Mouse (Mus musculus): ENCODE measurements around the gene Fbln1.

The Fbln1 gene

GRCm38 (mm10) chr15:85207081-85207480, 1.3 kb downstream of the Fbln1 start:
- no peak for DNase-seq

DNA sequence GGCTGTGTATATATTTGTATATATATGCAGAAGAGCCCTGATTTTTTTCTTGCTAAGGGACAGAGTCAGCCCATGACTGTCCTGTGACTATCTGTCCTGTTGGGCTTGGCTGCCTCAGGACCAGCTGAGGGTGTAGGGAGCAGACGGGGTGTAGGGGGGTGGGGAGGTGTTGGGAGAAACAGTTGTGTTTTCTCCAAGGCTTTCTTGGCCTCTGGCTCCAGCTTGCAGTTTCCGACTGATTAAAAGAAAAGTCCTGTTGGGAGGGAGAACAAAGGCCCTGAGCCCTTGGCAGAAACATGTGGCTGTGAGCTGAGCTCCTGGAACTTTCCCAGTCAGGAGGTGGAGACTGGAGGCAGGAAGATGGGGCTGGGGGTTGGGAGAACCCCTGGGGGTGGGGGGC, 2.0 kb downstream of the Fbln1 start:
- no peak for DNase-seq

GRCm38 (mm10) chr15:85208332-85208731, 2.6 kb downstream of the Fbln1 start:
- no peak for DNase-seq

DNA sequence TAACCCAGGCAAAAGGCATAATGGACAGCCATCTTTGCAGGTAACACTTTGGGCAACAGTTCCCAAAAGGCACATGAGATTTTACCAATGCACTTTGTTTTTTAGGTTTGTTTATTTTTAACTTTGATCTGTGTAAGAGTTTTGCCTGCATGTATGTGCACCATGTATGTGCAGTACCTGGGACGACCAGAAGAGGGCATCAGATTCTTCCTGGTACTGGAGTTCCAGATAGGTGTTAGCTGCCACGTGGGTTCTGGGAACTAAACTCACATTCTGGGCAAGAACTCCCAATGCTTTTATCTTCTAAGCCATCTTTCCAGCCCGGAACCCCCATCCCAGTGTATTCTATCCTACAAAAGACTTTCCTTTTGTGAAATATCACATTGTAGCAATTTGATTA, 3.6 kb downstream of the Fbln1 start:
- no peak for DNase-seq

- DNase-seq: no peak
Measured at GRCm38 (mm10) chr15:85210686-85211085, 4.9 kb downstream of the Fbln1 start.

GRCm38 (mm10) chr15:85211101-85211760, 5.5 kb downstream of the Fbln1 start:
- DNase-seq: no peak

DNA sequence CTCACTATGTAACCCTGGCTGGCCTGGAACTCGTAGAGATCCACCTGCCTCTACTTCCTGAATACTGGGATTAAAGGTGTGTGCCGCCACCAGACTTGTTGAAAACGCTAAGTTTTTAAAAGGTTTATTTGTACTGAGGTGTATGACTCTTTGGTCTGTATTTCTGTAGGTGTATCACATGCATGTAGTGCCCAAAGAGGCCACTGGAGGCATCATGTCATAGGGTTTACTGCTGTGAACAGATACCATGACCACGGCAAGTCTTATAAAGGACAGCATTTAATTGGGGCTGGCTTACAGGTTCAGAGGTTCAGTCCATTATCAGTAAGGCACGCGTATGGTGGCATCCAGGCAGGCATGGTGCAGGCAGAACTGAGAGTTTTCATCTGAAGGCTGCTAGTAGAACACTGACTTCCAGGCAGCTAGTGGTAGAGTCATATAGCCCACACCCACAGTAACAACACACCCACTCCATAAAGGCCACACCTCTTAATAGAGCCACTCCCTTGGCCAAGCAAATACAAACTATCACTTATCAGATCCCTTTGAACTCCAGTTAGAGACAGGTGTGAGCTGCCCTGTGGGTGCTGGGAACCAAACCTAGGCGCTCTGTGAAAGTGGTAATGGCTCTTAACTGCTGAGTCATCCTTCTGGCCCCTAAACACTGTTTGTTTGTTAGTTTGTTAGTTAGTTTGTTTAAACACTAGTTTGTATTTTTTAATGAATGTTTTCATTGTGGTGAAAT, 10.5 kb downstream of the Fbln1 start:
- no peak for DNase-seq

- DNase-seq: no peak
Measured at GRCm38 (mm10) chr15:85218617-85219265, 13.0 kb downstream of the Fbln1 start.

DNA sequence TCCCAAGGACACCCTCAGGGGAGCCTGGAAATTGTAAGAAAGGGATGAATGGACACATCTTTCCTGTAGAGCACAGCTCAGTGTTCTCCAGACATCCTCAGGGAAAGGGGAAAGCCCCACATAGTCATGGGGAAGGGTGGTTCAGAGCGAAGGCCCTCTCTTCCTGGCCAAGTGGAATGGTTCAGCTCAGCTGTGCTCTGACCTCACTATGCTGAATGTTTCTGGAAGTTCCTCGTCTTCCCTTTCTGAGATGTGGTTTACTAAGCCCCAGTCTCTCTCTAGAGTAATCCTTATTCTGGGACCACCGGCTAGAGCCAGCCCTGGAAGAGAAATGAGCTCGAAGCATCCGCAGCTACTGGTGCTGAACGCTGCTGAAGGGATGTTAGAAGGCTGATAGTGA, 14.6 kb downstream of the Fbln1 start:
- no peak for DNase-seq

DNA sequence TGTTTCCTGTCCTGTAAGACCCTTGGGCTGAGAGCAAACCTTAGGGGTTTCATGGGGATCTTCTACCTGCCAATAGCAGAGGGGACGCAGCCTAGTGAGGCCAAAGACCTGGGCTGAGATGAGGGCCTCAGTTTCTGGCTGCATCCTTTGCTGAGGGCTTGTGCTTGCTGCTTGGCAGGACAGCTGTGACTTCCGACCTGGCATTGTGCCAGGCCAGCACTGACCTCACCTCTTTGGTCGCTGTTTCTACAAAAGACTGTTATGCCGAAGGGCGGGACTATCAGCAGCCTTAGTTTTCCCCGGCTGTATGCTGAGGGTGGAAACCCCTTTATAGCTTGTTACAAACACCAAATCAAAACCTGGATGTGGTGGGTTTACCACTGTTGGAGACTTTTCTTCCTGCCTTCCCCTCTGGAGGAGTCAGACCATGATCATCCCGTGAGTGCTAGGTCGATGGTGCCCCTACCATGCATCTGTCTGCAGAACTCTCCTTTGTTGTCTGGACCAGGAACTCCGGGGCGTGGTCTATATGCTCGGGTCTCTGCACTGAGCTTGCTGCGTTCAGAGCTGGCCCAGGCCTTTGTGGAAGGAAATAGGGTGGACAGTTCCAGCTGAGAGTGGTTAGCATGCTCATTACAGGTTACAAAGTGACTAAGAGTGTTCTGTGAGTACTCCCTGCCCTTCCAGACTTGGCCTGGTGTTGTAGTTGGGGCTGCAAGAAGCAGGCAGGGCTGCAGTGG, 15.5 kb downstream of the Fbln1 start:
- no peak for DNase-seq

DNA sequence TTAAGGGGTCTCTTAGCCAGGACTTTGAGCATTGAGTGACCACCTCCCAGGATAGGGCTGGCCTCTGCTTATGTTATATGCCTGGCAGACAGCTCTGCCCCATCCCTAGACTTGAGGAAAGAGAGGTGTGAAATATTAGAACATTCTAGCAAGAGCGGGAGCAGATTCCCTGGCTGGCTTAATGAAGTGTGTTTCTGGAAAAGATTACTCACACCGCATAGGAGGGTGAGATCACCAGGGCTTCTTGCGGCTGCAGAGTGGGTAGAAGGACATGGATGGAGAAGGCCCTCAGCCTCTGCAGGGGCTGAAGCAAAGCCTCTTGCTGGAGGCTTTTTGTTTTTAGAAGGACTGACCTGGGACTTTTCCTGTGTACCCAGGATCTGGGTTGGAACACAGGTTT, 19.9 kb downstream of the Fbln1 start:
- DNase-seq: no peak

- no peak for DNase-seq
Measured at GRCm38 (mm10) chr15:85226841-85227240, 21.1 kb downstream of the Fbln1 start.

DNA sequence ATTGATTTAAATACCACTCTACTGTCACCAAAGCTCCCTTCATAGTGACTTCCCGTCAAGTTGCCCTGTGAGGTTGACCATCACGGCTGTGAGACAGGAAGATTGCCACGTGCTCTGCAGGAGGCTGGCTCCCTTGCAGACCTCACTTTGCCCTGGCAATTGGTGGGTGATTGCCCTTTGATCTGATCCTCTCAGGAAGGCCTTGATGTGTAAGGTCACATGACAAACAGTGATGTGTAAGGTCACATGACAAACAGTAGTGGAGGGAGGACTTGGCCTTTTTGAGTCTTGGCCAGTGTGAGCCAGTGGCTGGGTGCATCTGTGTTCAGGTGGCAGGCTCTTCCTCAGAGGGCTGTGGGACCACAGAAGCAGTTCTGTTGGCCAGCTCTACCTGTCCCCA, 22.8 kb downstream of the Fbln1 start:
- DNase-seq: no peak

- no peak for DNase-seq
Measured at GRCm38 (mm10) chr15:85229960-85230535, 24.3 kb downstream of the Fbln1 start.

DNA sequence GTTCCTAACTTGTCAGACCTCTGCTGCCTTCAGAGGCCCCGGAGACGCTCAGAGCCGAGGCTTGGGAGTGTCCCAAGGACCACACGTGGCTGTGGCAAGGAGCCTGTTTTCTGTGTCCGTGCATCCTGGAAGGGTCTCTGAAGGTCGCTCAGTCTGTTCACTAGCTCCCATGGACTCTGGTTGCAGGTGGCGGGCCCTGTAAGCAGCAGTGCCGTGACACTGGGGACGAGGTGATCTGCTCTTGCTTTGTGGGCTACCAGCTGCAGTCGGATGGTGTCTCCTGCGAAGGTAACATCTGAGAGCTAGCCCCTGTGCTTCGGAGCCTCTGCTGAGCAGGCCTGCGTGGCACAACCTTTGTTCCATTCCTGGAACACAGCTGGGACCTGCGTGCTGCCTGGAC, 24.9 kb downstream of the Fbln1 start:
- DNase-seq: peak in 1 of 2 experiments; percentile 17

DNA sequence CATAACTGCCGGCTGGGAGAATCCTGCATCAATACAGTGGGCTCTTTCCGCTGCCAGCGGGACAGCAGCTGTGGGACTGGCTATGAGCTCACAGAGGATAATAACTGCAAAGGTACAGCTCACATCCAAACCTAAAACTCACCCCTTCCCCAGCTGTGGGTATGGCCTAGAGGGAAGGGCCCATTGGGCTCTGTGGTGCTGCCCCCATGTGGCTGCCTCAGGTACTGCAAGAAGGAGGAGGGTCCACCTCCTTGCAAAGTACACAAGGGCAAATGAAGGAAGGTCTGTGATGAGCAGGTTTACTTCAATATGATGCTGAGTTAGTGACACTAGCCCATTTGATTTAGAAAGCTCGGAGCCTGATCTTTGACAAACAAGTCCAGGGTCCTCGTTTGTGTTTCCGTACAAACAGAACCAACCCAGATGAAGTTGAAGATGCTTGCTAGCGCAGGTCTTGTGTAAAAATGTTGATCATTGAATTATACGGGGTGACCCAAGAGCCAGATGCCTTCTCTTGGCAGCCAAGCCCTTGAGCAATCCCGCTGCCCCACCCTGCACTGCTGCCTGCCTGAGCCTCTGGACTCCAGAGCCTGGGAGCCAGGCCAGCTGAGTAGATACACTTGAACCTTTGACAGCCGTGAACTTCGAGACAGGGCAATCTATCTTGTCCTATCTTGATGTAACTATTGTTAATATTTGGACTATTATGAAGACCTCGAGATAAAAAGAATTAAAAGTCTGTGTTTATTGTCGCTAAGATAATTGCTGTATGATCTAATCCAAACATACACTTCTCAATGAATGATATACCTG, 25.9 kb downstream of the Fbln1 start:
- peak; percentile 55 to 57 for DNase-seq

GRCm38 (mm10) chr15:85232256-85232535, 26.4 kb downstream of the Fbln1 start:
- DNase-seq: no peak

DNA sequence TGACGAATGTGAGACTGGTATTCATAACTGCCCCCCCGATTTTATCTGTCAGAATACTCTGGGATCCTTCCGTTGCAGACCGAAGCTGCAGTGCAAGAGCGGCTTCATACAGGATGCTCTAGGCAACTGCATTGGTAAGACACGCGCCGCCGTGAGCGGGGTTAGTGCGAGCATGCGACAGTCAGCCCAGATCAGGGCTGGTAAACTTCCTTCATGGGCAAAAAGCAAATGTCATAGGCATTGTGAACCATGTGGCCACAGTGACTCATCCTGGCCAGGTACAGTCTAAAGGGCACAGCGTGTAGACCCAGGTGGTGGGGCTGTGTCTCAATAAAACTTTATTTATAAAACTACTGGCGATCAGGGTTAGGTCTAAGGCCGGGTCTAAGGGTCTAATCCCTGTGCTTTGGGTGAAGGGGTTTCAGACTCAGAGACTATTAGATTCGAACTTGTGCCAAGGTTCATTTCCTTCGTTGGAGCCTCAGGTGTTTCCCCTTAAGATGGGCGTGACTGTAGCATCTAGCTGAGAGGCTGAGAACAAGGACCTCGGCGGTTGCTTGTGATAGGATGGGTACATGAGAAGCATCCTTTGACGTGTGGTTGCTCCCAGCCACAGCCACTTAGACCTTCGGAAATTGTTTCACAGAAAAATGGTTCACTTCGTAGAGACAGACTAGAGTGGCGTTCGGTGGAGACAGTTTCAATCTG, 26.9 kb downstream of the Fbln1 start:
- DNase-seq: peak in 1 of 2 experiments; percentile 58

- peak; percentile 68 to 78 for DNase-seq
Measured at GRCm38 (mm10) chr15:85233251-85233611, 27.5 kb downstream of the Fbln1 start.

DNA sequence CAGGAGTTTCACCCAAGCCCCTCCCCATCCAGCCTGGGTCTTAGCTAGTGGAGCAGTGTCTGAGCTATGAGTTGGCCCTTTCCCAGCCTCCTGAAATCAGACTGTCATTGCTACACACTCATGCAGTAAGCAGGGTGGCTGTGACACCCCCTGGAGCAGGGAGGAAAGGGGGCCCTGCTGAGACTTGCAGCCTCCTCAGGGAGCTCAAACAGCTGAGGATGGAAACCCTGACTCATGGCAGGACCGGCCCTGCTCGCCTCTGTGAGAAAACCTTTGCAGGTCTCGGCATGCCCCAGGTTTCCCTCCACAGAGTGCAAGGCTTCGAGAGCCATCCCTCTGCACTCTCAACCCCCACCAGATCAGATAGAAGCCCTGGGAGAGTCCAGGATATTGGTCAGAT, 27.9 kb downstream of the Fbln1 start:
- DNase-seq: peak in 1 of 2 experiments; percentile 53

All from thymus, postnatal 36 days (tissue).